Mouse (Mus musculus): ENCODE results near the gene Dmpk.

GRCm38 (mm10) chr7:19104486-19104885, 20.8 kb downstream of the Dmpk start:
- TF ChIP-seq GATA1 (IDR thresholded peaks at IDR 0.05; ENCODE audit: borderline replicate concordance, low read length) (no peak), FLI1 (IDR thresholded peaks at IDR 0.05; ENCODE audit: low read length) (no peak)

All from megakaryocyte, embryonic 14.5 days (primary cell).